Mouse (Mus musculus) liver, adult 2 months (tissue): ENCODE measurements around the gene Fam155a.

ENCODE experiments used
- CTCF ChIP-seq: fragments of 200-500 bp; IDR thresholded peaks from 2 replicates; pipeline ENCODE4 v1.5.1; 2011; ENCODE audit warnings: low read depth, low read length, control low read depth
- POLR2A ChIP-seq: fragments of 200-500 bp; IDR thresholded peaks from 2 replicates; pipeline ENCODE4 v1.6.1; 2011; ENCODE audit warnings: low read length, control low read depth; ENCODE audit not compliant: insufficient read depth; ENCODE audit errors: extremely low read depth

DNA sequence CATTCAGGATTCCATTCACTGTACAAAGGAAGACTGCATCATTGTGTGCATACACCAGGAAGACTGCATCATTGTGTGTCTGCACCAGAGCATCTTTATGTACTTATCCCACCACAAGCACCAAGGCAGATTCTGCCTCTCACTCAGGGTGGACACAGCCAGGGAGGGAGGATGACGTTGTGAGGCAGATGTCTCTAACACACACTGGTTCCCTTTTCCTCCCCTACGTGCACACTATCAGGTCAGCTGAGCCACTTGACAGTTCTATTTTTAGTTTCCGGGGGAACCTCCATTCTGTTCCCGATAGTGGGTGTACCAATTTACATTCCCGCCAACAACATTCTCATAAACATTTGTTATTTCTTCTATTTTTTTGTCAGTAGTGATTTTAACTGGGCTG is 347.4 kb downstream of the Fam155a start:
- TF ChIP-seq CTCF (no peak), POLR2A (no peak)
